Mouse (Mus musculus): Measurements from ENCODE around the gene Gbp3. TPM values are rescaled to one million over a fixed set of nuclear protein-coding genes. Genes with fewer than 3 reads are reported as not detected.

The Gbp3 gene
- total and polyA plus RNA-seq, 3 experiments = 0.35 to 0.85 TPM; not detected in 1

DNA sequence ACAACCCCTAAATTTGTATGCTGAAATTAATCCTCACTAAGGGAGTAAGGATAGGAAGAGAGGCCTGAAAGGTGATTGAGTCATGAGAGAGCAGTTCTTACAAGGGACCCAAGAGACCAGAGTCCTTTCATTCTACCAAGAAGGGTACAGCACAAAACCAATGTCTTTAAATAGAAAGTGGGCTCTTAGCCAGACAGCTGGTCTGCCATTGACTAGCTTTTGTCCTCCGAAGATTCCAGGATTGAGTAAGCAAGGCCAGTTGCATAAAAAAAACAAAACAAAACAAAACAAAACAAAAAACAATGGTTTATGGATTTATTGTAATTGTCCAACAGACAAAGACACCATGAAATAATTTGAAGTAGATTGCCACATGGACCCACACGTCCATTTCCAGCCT, 29.1 kb downstream of the Gbp3 start:
- Histone ChIP-seq H3K27ac (ENCODE audit: control insufficient read depth, low read depth, low read length) (no peak overlapping the region), H3K36me3 (ENCODE audit: control insufficient read depth in 1 of 2, insufficient read depth in 2 of 2, low read length in 2 of 2) (no peaks in the 10 kb centered on the region), H3K9me3 (replicated peaks; ENCODE audit: insufficient read depth, low read length) (no peaks in the 10 kb centered on the region), H3K4me3 (ENCODE audit: control insufficient read depth in 1 of 2, insufficient read depth in 1 of 2, low read depth in 2 of 2, low read length in 2 of 2) (no peak overlapping the region), H3K79me2 (ENCODE audit: control insufficient read depth, insufficient read depth, low read length, poor library complexity) (no peaks in the 10 kb centered on the region), H3K9ac (ENCODE audit: control insufficient read depth, low read depth, low read length, poor library complexity, severe bottlenecking) (no peak overlapping the region), H3K27me3 (ENCODE audit: control insufficient read depth in 1 of 2, insufficient read depth in 2 of 2, low read length in 2 of 2) (no peaks in the 10 kb centered on the region; a peak in 1 of 4 replicates), H3K4me1 (ENCODE audit: control insufficient read depth in 1 of 2, insufficient read depth in 2 of 2, low read length in 2 of 2) (no peaks in the 10 kb centered on the region)
- no peak for DNase-seq (ENCODE audit: low read depth, low spot score)
- no peak for TF ChIP-seq TBP (IDR thresholded peaks at IDR 0.05; ENCODE audit: low read depth, low read length)
- no peak for TF ChIP-seq ZC3H11A (IDR thresholded peaks at IDR 0.05; ENCODE audit: low read depth, low read length)
- no peak for TF ChIP-seq MYC (IDR thresholded peaks at IDR 0.05; ENCODE audit: low read depth, low read length)
- no peak for TF ChIP-seq CHD2 (IDR thresholded peaks at IDR 0.05; ENCODE audit: low read length)
- TF ChIP-seq ETS1 (IDR thresholded peaks at IDR 0.05; ENCODE audit: low read depth, low read length) = no peak
- no peak for TF ChIP-seq CHD1 (IDR thresholded peaks at IDR 0.05; ENCODE audit: low read depth, low read length)
- TF ChIP-seq CTCF (IDR thresholded peaks at IDR 0.05 in 2 of 3, conservative IDR thresholded peaks at IDR 0.05 in 1 of 3; ENCODE audit: control insufficient read depth in 1 of 3, insufficient read depth in 1 of 3, low read depth in 2 of 3, low read length in 3 of 3, poor library complexity in 1 of 3, severe bottlenecking in 1 of 3) = no peak
- TF ChIP-seq MAZ (IDR thresholded peaks at IDR 0.05; ENCODE audit: low read depth, low read length) = no peak
- TF ChIP-seq MEF2A (IDR thresholded peaks at IDR 0.05; ENCODE audit: extremely low read depth, insufficient replicate concordance, low read depth, low read length, poor library complexity, severe bottlenecking) = no peak
- no peak for TF ChIP-seq JUND (IDR thresholded peaks at IDR 0.05; ENCODE audit: low read depth, low read length)
- TF ChIP-seq USF1 (IDR thresholded peaks at IDR 0.05; ENCODE audit: low read depth, low read length) = no peak
- TF ChIP-seq ELF1 (IDR thresholded peaks at IDR 0.05; ENCODE audit: low read depth, low read length) = no peak
- TF ChIP-seq RAD21 (IDR thresholded peaks at IDR 0.05; ENCODE audit: low read depth, low read length) = no peak
- no peak for TF ChIP-seq NELFE (IDR thresholded peaks at IDR 0.05; ENCODE audit: low read depth, low read length)
- TF ChIP-seq GATA1 (IDR thresholded peaks at IDR 0.05; ENCODE audit: low read depth, low read length) = no peak
- no peak for TF ChIP-seq POLR2AphosphoS5 (IDR thresholded peaks at IDR 0.05; ENCODE audit: borderline replicate concordance, low read depth, low read length)
- no peak for TF ChIP-seq POLR2AphosphoS2 (IDR thresholded peaks at IDR 0.05; ENCODE audit: low read length)
- TF ChIP-seq USF2 (IDR thresholded peaks at IDR 0.05; ENCODE audit: borderline replicate concordance in 1 of 2, insufficient read depth in 1 of 2, low read depth in 1 of 2, low read length in 2 of 2) = no peak

DNA sequence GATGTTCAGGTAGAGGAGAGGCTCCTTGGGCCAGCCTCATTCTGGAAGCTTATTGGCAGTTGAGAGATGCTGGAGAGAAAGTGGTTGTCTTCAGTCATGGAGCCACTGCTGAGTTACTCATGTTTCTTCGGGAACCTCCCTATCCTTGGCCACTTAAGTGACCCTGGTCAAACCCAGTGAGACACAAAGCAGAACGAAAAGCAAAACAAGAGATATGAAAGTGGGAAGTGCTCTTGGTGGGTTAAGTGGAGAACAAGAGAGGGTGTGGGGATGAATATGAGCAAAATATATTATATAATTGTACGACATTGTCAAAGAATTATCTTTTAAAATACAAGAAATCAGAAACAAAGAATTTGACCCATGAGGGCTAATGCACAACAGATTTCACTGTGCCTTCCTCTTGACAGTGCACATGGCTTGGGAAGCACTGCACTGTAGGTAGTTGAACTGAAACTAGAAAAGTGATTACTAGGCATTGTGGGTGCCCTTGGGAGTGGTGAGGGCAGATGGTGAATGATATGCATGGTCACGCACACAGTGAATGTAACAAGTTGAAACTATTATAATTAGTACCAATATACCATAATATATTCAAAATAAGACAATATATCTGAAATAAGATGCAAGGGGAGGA, 30.7 kb downstream of the Gbp3 start:
- Histone ChIP-seq H3K36me3 (ENCODE audit: control insufficient read depth in 1 of 2, insufficient read depth in 2 of 2, low read length in 2 of 2) (no peaks in the 10 kb centered on the region), H3K9me3 (replicated peaks; ENCODE audit: insufficient read depth, low read length) (no peaks in the 10 kb centered on the region), H3K4me1 (ENCODE audit: control insufficient read depth in 1 of 2, insufficient read depth in 2 of 2, low read length in 2 of 2) (no peaks in the 10 kb centered on the region), H3K27ac (ENCODE audit: control insufficient read depth, low read depth, low read length) (no peak overlapping the region), H3K4me3 (ENCODE audit: control insufficient read depth in 1 of 2, insufficient read depth in 1 of 2, low read depth in 2 of 2, low read length in 2 of 2) (no peak overlapping the region), H3K79me2 (ENCODE audit: control insufficient read depth, insufficient read depth, low read length, poor library complexity) (no peaks in the 10 kb centered on the region), H3K27me3 (ENCODE audit: control insufficient read depth in 1 of 2, insufficient read depth in 2 of 2, low read length in 2 of 2) (no peaks in the 10 kb centered on the region; a peak in 1 of 4 replicates), H3K9ac (ENCODE audit: control insufficient read depth, low read depth, low read length, poor library complexity, severe bottlenecking) (no peak overlapping the region)
- TF ChIP-seq MYC (IDR thresholded peaks at IDR 0.05; ENCODE audit: low read depth, low read length) (no peak), ZKSCAN1 (IDR thresholded peaks at IDR 0.05; ENCODE audit: low read depth, low read length) (no peak), KAT2A (conservative IDR thresholded peaks at IDR 0.05; ENCODE audit: low read depth, low read length) (no peak), ELF1 (IDR thresholded peaks at IDR 0.05; ENCODE audit: low read depth, low read length) (no peak), CHD1 (IDR thresholded peaks at IDR 0.05; ENCODE audit: low read depth, low read length) (no peak), UBTF (IDR thresholded peaks at IDR 0.05; ENCODE audit: borderline replicate concordance, insufficient read depth, low read depth, low read length) (no peak), JUND (IDR thresholded peaks at IDR 0.05; ENCODE audit: low read depth, low read length) (no peak), CTCF (IDR thresholded peaks at IDR 0.05 in 2 of 3, conservative IDR thresholded peaks at IDR 0.05 in 1 of 3; ENCODE audit: control insufficient read depth in 1 of 3, insufficient read depth in 1 of 3, low read depth in 2 of 3, low read length in 3 of 3, poor library complexity in 1 of 3, severe bottlenecking in 1 of 3) (no peak), ZC3H11A (IDR thresholded peaks at IDR 0.05; ENCODE audit: low read depth, low read length) (no peak), RAD21 (IDR thresholded peaks at IDR 0.05; ENCODE audit: low read depth, low read length) (no peak), POLR2A (IDR thresholded peaks at IDR 0.05; ENCODE audit: control insufficient read depth in 1 of 2, insufficient read depth in 1 of 2, low read depth in 1 of 2, low read length in 2 of 2, poor library complexity in 1 of 2) (no peak), ETS1 (IDR thresholded peaks at IDR 0.05; ENCODE audit: low read depth, low read length) (no peak), GABPA (IDR thresholded peaks at IDR 0.05; ENCODE audit: low read depth, low read length) (no peak), MYB (IDR thresholded peaks at IDR 0.05; ENCODE audit: low read depth, low read length) (no peak)
- DNase-seq (ENCODE audit: low read depth, low spot score) = no peak

All from MEL (cell line).